Mouse (Mus musculus) gastrocnemius, postnatal 25 days (tissue): Measurements from ENCODE around the gene Itga6. TPM values are rescaled to one million over a fixed set of nuclear protein-coding genes. Genes with fewer than 3 reads are reported as not detected.

Source experiments
- DNase-seq: peaks from one replicate; pipeline ENCODE4 v3.0.0; 2022
- total RNA-seq, 2 experiments: library from RNA; stranded (reverse); gene quantifications; 1 replicate in 1 of 2; 2 replicates in 1 of 2; pipeline ENCODE4 v1.2.3; 2021

The Itga6 gene
- total RNA-seq, 2 experiments from 2014 or later: 14.7 to 21.9 TPM

GRCm38 (mm10) chr2:71730623-71731612 lies 14.5 kb upstream of the Itga6 start:
- no peak for DNase-seq

GRCm38 (mm10) chr2:71734792-71735392 lies 10.5 kb upstream of the Itga6 start:
- no peak for DNase-seq

- DNase-seq: no peak
Measured at GRCm38 (mm10) chr2:71735541-71736159, 9.8 kb upstream of the Itga6 start.

GRCm38 (mm10) chr2:71736213-71736612 lies 9.2 kb upstream of the Itga6 start:
- DNase-seq: no peak

GRCm38 (mm10) chr2:71739173-71739860 lies 6.1 kb upstream of the Itga6 start:
- DNase-seq: no peak

GRCm38 (mm10) chr2:71742557-71742956 lies 2.9 kb upstream of the Itga6 start:
- DNase-seq: no peak

- no peak for DNase-seq
Measured at GRCm38 (mm10) chr2:71743377-71743776, 2.0 kb upstream of the Itga6 start.

GRCm38 (mm10) chr2:71744320-71744719 lies 1.1 kb upstream of the Itga6 start:
- no peak for DNase-seq

GRCm38 (mm10) chr2:71744861-71745507 lies 432 bp upstream of the Itga6 start:
- DNase-seq: no peak

- no peak for DNase-seq
Measured at GRCm38 (mm10) chr2:71748451-71748850, 3.0 kb downstream of the Itga6 start.

GRCm38 (mm10) chr2:71749367-71750086 lies 4.1 kb downstream of the Itga6 start:
- no peak for DNase-seq

- DNase-seq: no peak
Measured at GRCm38 (mm10) chr2:71750087-71750453, 4.7 kb downstream of the Itga6 start.

GRCm38 (mm10) chr2:71751336-71751735 lies 5.9 kb downstream of the Itga6 start:
- DNase-seq: no peak

GRCm38 (mm10) chr2:71751863-71752262 lies 6.4 kb downstream of the Itga6 start:
- DNase-seq: no peak

- no peak for DNase-seq
Measured at GRCm38 (mm10) chr2:71752383-71752782, 7.0 kb downstream of the Itga6 start.

- DNase-seq: no peak
Measured at GRCm38 (mm10) chr2:71753161-71753560, 7.7 kb downstream of the Itga6 start.

GRCm38 (mm10) chr2:71755748-71756147 lies 10.3 kb downstream of the Itga6 start:
- DNase-seq: no peak

- DNase-seq: peak; percentile 52
Measured at GRCm38 (mm10) chr2:71757098-71757497, 11.7 kb downstream of the Itga6 start.

GRCm38 (mm10) chr2:71758591-71759531 lies 13.4 kb downstream of the Itga6 start:
- no peak for DNase-seq

- DNase-seq: no peak
Measured at GRCm38 (mm10) chr2:71760091-71760490, 14.7 kb downstream of the Itga6 start.
